Mouse (Mus musculus): ENCODE results near the gene Fbxw4. TPM values are rescaled to one million over a fixed set of nuclear protein-coding genes. Genes with fewer than 3 reads are reported as not detected.
A peak's percentile ranks its signal among the peaks of the same experiment; 100 is the strongest.
"Not testable (repeated sequence)": the region's sequence is repeated elsewhere in the genome, so short reads cannot be mapped to it uniquely, and the experiment has no call there.

Gene Fbxw4
- polyA plus RNA-seq, 1 experiment, result 44.8 TPM

DNA sequence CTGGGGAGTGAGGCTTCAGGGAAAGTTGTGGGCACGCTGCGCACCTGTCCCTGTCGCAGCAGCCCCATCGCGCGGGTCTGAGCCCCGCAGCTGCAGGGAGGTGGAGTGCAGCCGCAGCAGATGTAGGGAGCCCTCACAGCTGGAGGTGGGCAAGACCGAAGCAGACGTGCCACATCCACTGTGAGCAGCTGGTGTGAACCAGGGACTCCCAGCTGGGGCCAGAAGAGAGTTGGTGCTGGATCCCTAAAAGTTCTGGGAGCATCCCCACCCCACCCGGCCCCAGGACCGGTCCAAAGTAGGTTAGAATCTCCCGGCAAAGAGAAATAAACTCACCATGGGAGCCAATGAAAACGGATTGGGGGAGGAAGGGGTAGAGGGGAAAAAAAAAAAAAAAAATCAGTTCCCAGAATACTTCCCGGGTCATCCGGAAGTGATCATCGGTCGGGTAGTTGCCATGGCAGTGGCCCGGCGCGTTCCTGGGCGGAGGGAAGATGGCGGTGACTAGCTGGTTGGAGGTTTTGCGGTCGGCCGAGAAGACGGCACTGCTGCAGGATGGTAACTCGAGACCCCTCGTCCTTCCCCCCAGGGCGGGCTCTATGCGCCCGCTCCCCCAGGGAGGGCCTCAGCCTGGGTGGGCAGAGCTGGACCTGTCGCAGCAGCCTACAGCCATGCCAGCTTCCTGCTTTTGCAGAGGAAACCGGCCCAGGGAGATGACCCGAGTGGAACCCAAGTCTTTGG is 99.8 kb downstream of the Fbxw4 start, which contains the start of the genes Poll and Gm17018:
Poll (minus strand) TSS at position 379 of the 738 bp plus-strand sequence.
Gm17018 (plus strand) TSS at position 463 of the 738 bp plus-strand sequence.
- no peaks in the 10 kb centered on the region for H3K4me1 ChIP-seq (ENCODE audit: control insufficient read depth, insufficient read depth, low read length)
- peak within 1 kb of the TSS; percentile 70 for H3K4me3 ChIP-seq (replicated peaks; ENCODE audit: insufficient read depth, low read depth, low read length)
- peak; percentile 85 for DNase-seq
- H3K27ac ChIP-seq (ENCODE audit: insufficient read depth, low read length), result no peak within 1 kb of the TSS
- TF ChIP-seq CTCF (IDR thresholded peaks at IDR 0.05; ENCODE audit: borderline replicate concordance, insufficient read depth, low read depth, low read length) (no peak), POLR2A (IDR thresholded peaks at IDR 0.05; ENCODE audit: borderline replicate concordance, insufficient read depth, low read length) (peak; percentile 70; the same call in 1 of the 2 replicates)
- H3K27me3 ChIP-seq (ENCODE audit: control insufficient read depth, insufficient read depth, low read length), result no peaks in the 10 kb centered on the region
- under 1% methylated on average over 35 of the region's 35 CpGs for WGBS

- WGBS, result 89% methylated on average over 11 of the region's 11 CpGs
- H3K4me3 ChIP-seq (replicated peaks; ENCODE audit: insufficient read depth, low read depth, low read length), result no peak overlapping the region
- TF ChIP-seq CTCF (IDR thresholded peaks at IDR 0.05; ENCODE audit: borderline replicate concordance, insufficient read depth, low read depth, low read length), result no peak
- TF ChIP-seq POLR2A (IDR thresholded peaks at IDR 0.05; ENCODE audit: borderline replicate concordance, insufficient read depth, low read length), result no peak
- H3K4me1 ChIP-seq (ENCODE audit: control insufficient read depth, insufficient read depth, low read length), result no peaks in the 10 kb centered on the region
- no peak overlapping the region for H3K27ac ChIP-seq (ENCODE audit: insufficient read depth, low read length)
- H3K27me3 ChIP-seq (ENCODE audit: control insufficient read depth, insufficient read depth, low read length), result no peaks in the 10 kb centered on the region
- no peak for DNase-seq
Observed at GRCm38 (mm10) chr19:45554136-45554535, 106.0 kb downstream of the Fbxw4 start.

DNA sequence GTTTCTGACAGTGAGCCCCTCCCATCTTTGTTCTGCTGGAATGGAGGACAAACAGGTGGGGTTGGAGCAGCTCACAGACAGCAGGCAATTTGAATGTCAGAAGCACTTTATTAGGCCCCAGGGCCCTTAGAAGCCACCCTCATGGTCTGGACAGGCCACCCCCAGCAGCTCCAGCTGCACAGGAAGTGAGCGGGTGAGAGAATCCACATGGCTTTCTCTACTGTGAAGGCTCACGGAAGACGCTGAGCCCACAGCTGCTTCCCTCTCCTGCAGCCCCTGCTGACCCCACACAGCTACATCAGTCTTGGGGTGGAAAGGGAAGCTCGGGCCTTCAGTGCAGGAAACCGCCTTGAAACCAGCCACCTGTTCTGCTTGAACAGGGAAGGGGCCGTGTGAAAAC is 107.9 kb downstream of the Fbxw4 start:
- Histone ChIP-seq H3K27me3 (ENCODE audit: control insufficient read depth, insufficient read depth, low read length) (no peaks in the 10 kb centered on the region), H3K4me1 (ENCODE audit: control insufficient read depth, insufficient read depth, low read length) (no peaks in the 10 kb centered on the region), H3K27ac (ENCODE audit: insufficient read depth, low read length) (no peak overlapping the region), H3K4me3 (replicated peaks; ENCODE audit: insufficient read depth, low read depth, low read length) (no peak overlapping the region)
- DNase-seq, result no peak
- 86% methylated on average over 6 of the region's 6 CpGs for WGBS
- TF ChIP-seq POLR2A (IDR thresholded peaks at IDR 0.05; ENCODE audit: borderline replicate concordance, insufficient read depth, low read length), result no peak
- TF ChIP-seq CTCF (IDR thresholded peaks at IDR 0.05; ENCODE audit: borderline replicate concordance, insufficient read depth, low read depth, low read length), result no peak

GRCm38 (mm10) chr19:45549948-45550347 is 110.2 kb downstream of the Fbxw4 start:
- TF ChIP-seq POLR2A (IDR thresholded peaks at IDR 0.05; ENCODE audit: borderline replicate concordance, insufficient read depth, low read length) (no peak), CTCF (IDR thresholded peaks at IDR 0.05; ENCODE audit: borderline replicate concordance, insufficient read depth, low read depth, low read length) (no peak)
- no peak for DNase-seq
- Histone ChIP-seq H3K4me3 (replicated peaks; ENCODE audit: insufficient read depth, low read depth, low read length) (no peak overlapping the region), H3K4me1 (ENCODE audit: control insufficient read depth, insufficient read depth, low read length) (no peaks in the 10 kb centered on the region), H3K27me3 (ENCODE audit: control insufficient read depth, insufficient read depth, low read length) (no peaks in the 10 kb centered on the region), H3K27ac (ENCODE audit: insufficient read depth, low read length) (no peak overlapping the region)
- WGBS, result 59% methylated on average over 4 of the region's 4 CpGs

- no peaks in the 10 kb centered on the region for H3K27me3 ChIP-seq (ENCODE audit: control insufficient read depth, insufficient read depth, low read length)
- TF ChIP-seq POLR2A (IDR thresholded peaks at IDR 0.05; ENCODE audit: borderline replicate concordance, insufficient read depth, low read length) (no peak), CTCF (IDR thresholded peaks at IDR 0.05; ENCODE audit: borderline replicate concordance, insufficient read depth, low read depth, low read length) (no peak)
- no peak overlapping the region for H3K27ac ChIP-seq (ENCODE audit: insufficient read depth, low read length)
- DNase-seq, result no peak
- WGBS, result 60% methylated on average over 23 of the region's 23 CpGs
- H3K4me3 ChIP-seq (replicated peaks; ENCODE audit: insufficient read depth, low read depth, low read length), result no peak overlapping the region
- no peaks in the 10 kb centered on the region for H3K4me1 ChIP-seq (ENCODE audit: control insufficient read depth, insufficient read depth, low read length)
Observed at GRCm38 (mm10) chr19:45549128-45549915, 110.8 kb downstream of the Fbxw4 start.

- H3K27me3 ChIP-seq (ENCODE audit: control insufficient read depth, insufficient read depth, low read length); H3K4me1 ChIP-seq (ENCODE audit: control insufficient read depth, insufficient read depth, low read length); H3K27ac ChIP-seq (ENCODE audit: insufficient read depth, low read length); H3K4me3 ChIP-seq (replicated peaks; ENCODE audit: insufficient read depth, low read depth, low read length); DNase-seq: not testable (repeated sequence)
Observed at GRCm38 (mm10) chr19:45548196-45548595, 111.9 kb downstream of the Fbxw4 start.

DNA sequence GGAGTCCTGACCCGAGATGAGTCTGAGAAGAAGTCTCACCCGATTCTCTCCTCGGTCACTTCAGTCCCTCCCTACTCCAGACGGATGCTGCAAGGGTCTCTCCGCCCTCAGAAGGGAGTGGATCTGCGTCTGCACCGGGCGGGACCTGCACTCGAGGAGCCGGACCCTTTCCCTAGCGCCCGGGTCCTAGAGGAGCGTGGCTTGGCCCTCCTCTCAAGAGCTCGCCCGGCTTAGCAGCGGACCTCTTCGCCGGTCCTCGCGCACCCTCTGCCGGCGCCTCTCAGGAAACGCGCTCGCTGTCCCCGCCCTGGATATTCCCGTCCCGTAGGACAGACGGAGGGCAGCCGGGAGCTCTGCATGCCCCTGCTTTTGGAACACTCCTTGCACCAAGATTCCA is 115.2 kb downstream of the Fbxw4 start:
- Histone ChIP-seq H3K4me1 (ENCODE audit: control insufficient read depth, insufficient read depth, low read length) (no peaks in the 10 kb centered on the region), H3K27ac (ENCODE audit: insufficient read depth, low read length) (no peak overlapping the region), H3K4me3 (replicated peaks; ENCODE audit: insufficient read depth, low read depth, low read length) (peak overlapping the region; percentile 51), H3K27me3 (ENCODE audit: control insufficient read depth, insufficient read depth, low read length) (no peaks in the 10 kb centered on the region)
- whole genome bisulfite sequencing, result under 1% methylated on average over 30 of the region's 30 CpGs
- peak; percentile 78 to 88 for DNase-seq
- TF ChIP-seq POLR2A (IDR thresholded peaks at IDR 0.05; ENCODE audit: borderline replicate concordance, insufficient read depth, low read length) (no peak), CTCF (IDR thresholded peaks at IDR 0.05; ENCODE audit: borderline replicate concordance, insufficient read depth, low read depth, low read length) (peak; percentile 78)
